Mouse (Mus musculus) liver, embryonic 11.5 days (tissue): ENCODE measurements around the gene Frmd4a. TPM values are rescaled to one million over a fixed set of nuclear protein-coding genes. Genes with fewer than 3 reads are reported as not detected.

ENCODE experiments used
- ATAC-seq: fragments of 200-750 bp; cut with Nextera tagmentation; replicated peaks from 2 replicates; pipeline ENCODE4 v1.8.0; 2017; ENCODE audit warnings: moderate number of reproducible peaks, mild to moderate bottlenecking, moderate TSS enrichment, moderate library complexity; ENCODE audit not compliant: low FRiP score
- DNase-seq: peaks from one replicate; pipeline ENCODE4 v3.0.0-alpha.2; 2017; ENCODE audit warnings: low spot score
- H3K27ac ChIP-seq: fragments of 300-500 bp; sonication (generic); 2 replicates; pipeline ENCODE4 v1.5.1; 2014; ENCODE audit warnings: mild to moderate bottlenecking, low read depth, low read length, control low read depth
- H3K27me3 ChIP-seq: fragments of 300-500 bp; sonication (generic); replicated peaks from 2 replicates; pipeline ENCODE4 v1.6.1; 2014; ENCODE audit warnings: low read length, mixed read lengths; ENCODE audit not compliant: control insufficient read depth, insufficient read depth
- H3K36me3 ChIP-seq: fragments of 300-500 bp; sonication (generic); 2 replicates; pipeline ENCODE4 v1.6.1; 2014; ENCODE audit warnings: mild to moderate bottlenecking, low read length, moderate library complexity, mixed read lengths; ENCODE audit not compliant: control insufficient read depth, insufficient read depth
- H3K4me1 ChIP-seq: fragments of 300-500 bp; sonication (generic); replicated peaks from 2 replicates; pipeline ENCODE4 v1.6.1; 2014; ENCODE audit warnings: low read length, mixed read lengths; ENCODE audit not compliant: control insufficient read depth, insufficient read depth
- H3K4me2 ChIP-seq: fragments of 300-500 bp; sonication (generic); 2 replicates; pipeline ENCODE4 v1.6.1; 2014; ENCODE audit warnings: mild to moderate bottlenecking, control low read depth, moderate library complexity
- H3K4me3 ChIP-seq: fragments of 300-500 bp; sonication (generic); 2 replicates; pipeline ENCODE4 v1.5.1; 2014; ENCODE audit warnings: low read depth, low read length, control low read depth
- H3K9ac ChIP-seq: fragments of 300-500 bp; sonication (generic); 2 replicates; pipeline ENCODE4 v1.6.1; 2014; ENCODE audit warnings: low read depth, low read length, control low read depth
- H3K9me3 ChIP-seq: fragments of 300-500 bp; sonication (generic); 2 replicates; pipeline ENCODE4 v1.6.1; 2016; ENCODE audit warnings: low read length, inconsistent platforms, mixed read lengths; ENCODE audit not compliant: control insufficient read depth
- WGBS: fragments of 180-500 bp; shearing (Covaris S2); extraction: QIAGEN DNeasy Blood & Tissue Kit; methylation state at CpG from one replicate; pipeline ENCODE4 v1.1.7; 2014; 5-methylcytosine and 5-hydroxymethylcytosine counted together
- polyA plus RNA-seq: library from polyadenylated mRNA; unstranded; fragments of >200 nt; fragmentation: Nextera tagmentation; extraction: Ambion mirVana; gene quantifications from 2 replicates; pipeline ENCODE4 v1.2.1, GENCODE M21; 2014

Frmd4a gene
- polyA plus RNA-seq, 1 experiment from 2014 or later: 18.6 TPM

DNA sequence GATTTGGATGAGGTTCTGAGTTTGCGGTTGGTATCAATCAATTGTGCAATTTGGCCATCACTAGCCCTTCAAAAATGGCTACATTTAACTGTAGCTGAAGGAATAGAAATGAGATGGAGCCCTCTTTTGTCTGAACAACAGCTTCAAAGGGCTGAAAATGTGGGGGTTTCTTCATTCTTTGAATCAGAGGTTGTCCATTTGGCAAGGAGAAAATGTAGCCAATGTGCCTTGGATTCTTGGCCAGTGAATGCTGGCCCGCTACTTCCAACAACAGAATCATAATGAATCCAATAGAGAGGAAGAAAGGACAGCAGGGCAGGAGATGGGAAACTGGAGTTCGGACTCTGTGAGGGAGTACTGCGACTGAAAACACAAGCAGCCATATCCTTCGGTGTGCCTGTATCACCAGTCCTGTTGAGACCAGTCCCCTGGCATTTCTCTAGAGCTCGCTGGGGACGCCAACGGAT is 19.2 kb downstream of the Frmd4a start:
- Histone ChIP-seq H3K36me3 (no peaks in the 10 kb centered on the region), H3K9ac (no peak overlapping the region), H3K9me3 (no peaks in the 10 kb centered on the region), H3K4me2 (no peak overlapping the region), H3K4me3 (no peak overlapping the region), H3K27me3 (no peaks in the 10 kb centered on the region), H3K4me1 (no peaks in the 10 kb centered on the region), H3K27ac (no peak overlapping the region)
- 88% methylated on average over 8 of the region's 8 CpGs for WGBS
- DNase-seq: no peak
- no peak for ATAC-seq

DNA sequence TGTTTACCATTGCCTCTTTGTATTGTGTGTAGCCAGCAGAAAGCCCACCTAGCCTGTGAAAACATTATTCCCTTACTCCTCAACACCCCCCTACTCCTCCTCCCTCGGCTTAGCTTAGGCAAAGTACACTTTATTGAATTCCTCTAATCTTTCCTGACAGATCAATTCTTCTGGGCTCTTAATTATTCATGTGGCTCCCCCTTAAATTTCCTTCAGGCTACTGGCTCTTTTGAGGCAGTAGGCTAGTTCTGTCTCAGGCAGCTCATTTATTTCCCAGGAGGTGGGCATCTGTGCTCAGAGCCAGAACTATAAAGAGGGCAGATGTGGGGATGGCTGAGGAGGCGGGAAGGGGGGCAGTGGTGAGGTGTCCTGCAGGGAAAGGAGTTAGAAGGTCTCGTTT is 24.5 kb downstream of the Frmd4a start:
- ATAC-seq (no peak), DNase-seq (no peak)
- H3K27ac ChIP-seq: no peak overlapping the region
- no peaks in the 10 kb centered on the region for H3K9me3 ChIP-seq
- H3K4me3 ChIP-seq: no peak overlapping the region
- H3K27me3 ChIP-seq: no peaks in the 10 kb centered on the region; the same call in 1 of the 2 replicates
- H3K4me2 ChIP-seq: no peak overlapping the region
- no peaks in the 10 kb centered on the region for H3K4me1 ChIP-seq
- WGBS: 45% methylated on average over 3 of the region's 3 CpGs
- no peaks in the 10 kb centered on the region for H3K36me3 ChIP-seq
- H3K9ac ChIP-seq: no peak overlapping the region

DNA sequence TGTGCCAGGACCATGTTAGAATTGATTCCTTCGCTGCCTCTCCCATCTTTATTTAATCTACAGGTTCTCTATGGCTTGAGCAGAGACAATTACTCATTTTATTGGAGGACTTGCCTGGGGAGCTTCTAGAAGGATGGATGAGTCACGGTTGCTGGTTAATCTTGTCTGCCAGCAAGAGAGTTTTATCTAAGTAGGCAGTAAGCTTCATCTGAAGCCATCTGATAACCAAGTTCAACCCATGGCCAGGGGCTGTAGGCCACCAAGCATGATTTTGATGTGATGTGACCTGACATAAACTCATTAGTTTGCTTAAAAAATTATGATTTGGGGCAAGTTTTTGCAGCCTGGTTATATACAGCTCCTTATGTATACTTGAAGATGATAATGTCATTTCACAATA is 38.0 kb downstream of the Frmd4a start:
- Histone ChIP-seq H3K36me3 (no peaks in the 10 kb centered on the region), H3K4me1 (no peaks in the 10 kb centered on the region), H3K9ac (no peak overlapping the region), H3K4me2 (no peak overlapping the region), H3K4me3 (no peak overlapping the region), H3K27ac (no peak overlapping the region), H3K27me3 (no peaks in the 10 kb centered on the region), H3K9me3 (no peaks in the 10 kb centered on the region)
- ATAC-seq (no peak), DNase-seq (no peak)
- 45% methylated on average over 2 of the region's 2 CpGs for WGBS

DNA sequence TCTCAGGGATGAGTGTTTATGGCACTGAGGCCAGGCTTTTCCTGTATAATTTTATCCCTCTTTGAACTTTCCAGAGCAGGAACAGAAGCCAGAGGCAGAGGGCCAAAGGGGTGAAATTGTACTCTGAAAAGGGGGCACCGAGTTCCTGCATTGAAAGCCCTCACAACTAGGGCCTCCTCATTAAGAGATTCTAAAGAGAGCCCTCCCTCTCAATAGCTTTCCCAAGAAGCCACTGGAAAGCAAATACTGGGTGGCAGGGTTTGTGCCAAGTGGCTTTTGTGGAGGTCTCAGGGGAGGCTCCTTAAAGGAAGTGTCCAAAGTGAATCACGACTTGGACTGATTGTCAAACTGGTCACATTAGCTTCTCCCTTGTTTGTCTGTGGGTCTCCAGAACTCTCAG is 43.2 kb downstream of the Frmd4a start:
- Histone ChIP-seq H3K36me3 (no peaks in the 10 kb centered on the region), H3K9me3 (no peaks in the 10 kb centered on the region), H3K4me1 (no peaks in the 10 kb centered on the region), H3K27ac (no peak overlapping the region), H3K4me2 (no peak overlapping the region), H3K27me3 (no peaks in the 10 kb centered on the region), H3K4me3 (no peak overlapping the region), H3K9ac (no peak overlapping the region)
- ATAC-seq: no peak
- DNase-seq: no peak
- 66% methylated on average over 2 of the region's 2 CpGs for WGBS

DNA sequence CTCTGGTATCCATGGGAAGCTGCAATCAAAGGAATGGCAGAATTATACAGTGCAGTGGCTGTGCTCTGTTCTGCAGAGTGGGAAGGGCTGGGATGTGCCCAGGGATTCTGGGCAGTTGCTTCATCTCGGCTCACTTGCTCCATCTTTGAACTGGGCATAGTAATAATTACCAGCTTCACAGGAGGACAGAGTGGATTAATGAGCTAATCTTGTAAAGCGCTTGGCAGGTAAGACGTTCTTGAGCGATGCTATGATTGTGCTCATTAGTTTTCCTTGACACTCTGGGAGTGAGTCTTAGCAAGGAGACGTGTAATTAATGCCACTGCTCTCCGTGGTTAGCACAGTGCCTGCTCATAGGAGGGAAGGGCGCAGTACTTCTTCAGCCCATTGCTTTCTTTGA is 54.3 kb downstream of the Frmd4a start:
- DNase-seq: no peak

DNA sequence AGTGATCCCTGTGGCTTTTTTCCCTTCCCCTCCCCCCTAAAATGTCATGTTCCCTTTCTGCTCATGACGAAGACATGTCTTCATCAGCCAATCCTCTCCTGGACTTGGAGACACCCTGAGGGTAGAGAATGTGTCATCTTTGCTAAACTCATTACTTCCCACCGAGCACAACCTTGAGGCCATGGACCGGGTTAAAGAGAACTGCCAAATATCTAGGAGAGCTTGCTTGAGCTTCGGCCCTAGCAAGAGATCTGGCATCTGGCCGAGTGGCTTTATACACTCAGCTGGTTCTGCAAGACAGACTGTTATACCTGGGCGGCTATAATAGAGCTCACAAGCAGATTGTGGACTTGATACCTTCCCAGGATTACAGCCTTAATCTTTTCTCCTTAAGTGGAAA is 66.4 kb downstream of the Frmd4a start:
- H3K27me3 ChIP-seq: no peaks in the 10 kb centered on the region
- no peak overlapping the region for H3K9ac ChIP-seq
- H3K4me2 ChIP-seq: no peak overlapping the region
- DNase-seq: no peak
- 78% methylated on average over 6 of the region's 6 CpGs for WGBS
- no peaks in the 10 kb centered on the region for H3K9me3 ChIP-seq
- ATAC-seq: no peak
- no peaks in the 10 kb centered on the region for H3K4me1 ChIP-seq
- no peak overlapping the region for H3K4me3 ChIP-seq
- no peak overlapping the region for H3K27ac ChIP-seq
- H3K36me3 ChIP-seq: no peaks in the 10 kb centered on the region

More for the DNA sequence above, 54.3 kb downstream of the Frmd4a start:
- 66% methylated on average over 7 of the region's 7 CpGs for WGBS
- Histone ChIP-seq H3K9ac (no peak overlapping the region), H3K4me3 (no peak overlapping the region), H3K36me3 (no peaks in the 10 kb centered on the region), H3K27me3 (no peaks in the 10 kb centered on the region), H3K4me2 (no peak overlapping the region), H3K4me1 (no peaks in the 10 kb centered on the region), H3K9me3 (no peaks in the 10 kb centered on the region), H3K27ac (no peak overlapping the region)
- no peak for ATAC-seq

DNA sequence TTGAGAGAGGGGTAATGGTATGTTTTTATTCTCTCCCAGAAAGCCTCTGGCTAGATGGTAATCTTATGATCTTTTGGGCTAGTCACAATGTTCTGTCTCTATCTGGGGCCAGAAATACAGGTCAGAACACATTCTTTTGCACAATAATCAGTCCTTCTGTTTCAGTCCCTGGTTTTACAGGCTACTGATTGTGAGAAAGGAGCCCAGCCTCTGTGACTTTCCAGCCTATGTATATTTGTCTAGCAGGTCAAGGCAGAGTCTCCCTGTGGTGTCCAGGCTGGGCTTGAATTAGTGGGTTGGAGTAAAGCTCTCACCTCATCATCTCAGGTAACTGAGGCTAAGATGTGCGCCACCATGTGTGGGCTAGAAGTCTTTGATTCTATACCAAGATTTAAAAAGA is 80.1 kb downstream of the Frmd4a start:
- Histone ChIP-seq H3K9ac (no peak overlapping the region), H3K36me3 (no peaks in the 10 kb centered on the region), H3K27me3 (no peaks in the 10 kb centered on the region), H3K4me2 (no peak overlapping the region), H3K9me3 (no peaks in the 10 kb centered on the region), H3K27ac (no peak overlapping the region), H3K4me1 (no peaks in the 10 kb centered on the region), H3K4me3 (no peak overlapping the region)
- 79% methylated on average over 1 of the region's 1 CpGs for WGBS
- no peak for ATAC-seq
- no peak for DNase-seq

DNA sequence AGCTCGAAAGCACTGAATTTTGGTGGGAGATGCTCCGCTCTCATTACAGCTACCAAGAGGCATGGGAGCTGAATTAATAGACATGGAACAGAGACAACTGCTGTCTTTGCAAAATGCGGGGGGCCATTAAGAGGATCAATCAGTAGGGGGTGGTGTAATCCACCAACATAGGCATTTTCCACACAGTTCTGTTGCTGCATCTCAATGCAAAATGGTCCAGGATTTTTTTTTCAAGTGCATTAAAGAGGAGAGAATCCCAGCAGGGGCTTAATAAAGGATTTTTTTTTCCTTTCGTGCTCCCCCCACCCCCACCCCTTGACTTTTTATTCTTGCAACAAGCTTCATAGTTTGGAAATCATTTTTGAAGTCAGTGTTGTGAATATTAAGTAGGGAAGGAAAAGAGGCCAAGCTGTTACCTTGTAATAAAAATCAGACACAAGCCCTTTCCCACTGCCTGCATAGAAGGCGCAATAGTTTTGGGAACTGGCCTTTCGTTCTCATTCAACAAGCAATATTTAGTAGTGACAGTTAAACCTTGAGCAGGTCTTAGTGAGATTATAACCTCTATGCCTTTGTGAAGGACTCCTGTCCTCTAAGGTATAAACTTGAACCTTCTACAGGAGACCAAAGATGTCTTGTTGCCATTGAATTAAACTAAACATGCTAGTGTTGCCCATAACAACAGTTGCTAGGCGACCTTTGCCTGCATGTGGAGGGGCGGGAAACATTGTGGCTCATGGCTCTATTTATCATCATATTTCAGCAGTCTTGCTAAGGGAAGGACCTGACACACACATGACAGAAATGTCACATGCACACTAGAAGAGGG is 81.6 kb downstream of the Frmd4a start:
- ATAC-seq: no peak
- Histone ChIP-seq H3K9me3 (no peaks in the 10 kb centered on the region), H3K9ac (no peak overlapping the region), H3K4me2 (no peak overlapping the region), H3K27ac (no peak overlapping the region), H3K27me3 (no peaks in the 10 kb centered on the region), H3K36me3 (no peaks in the 10 kb centered on the region), H3K4me1 (no peaks in the 10 kb centered on the region), H3K4me3 (no peak overlapping the region)
- DNase-seq: no peak
- WGBS: 75% methylated on average over 8 of the region's 8 CpGs

DNA sequence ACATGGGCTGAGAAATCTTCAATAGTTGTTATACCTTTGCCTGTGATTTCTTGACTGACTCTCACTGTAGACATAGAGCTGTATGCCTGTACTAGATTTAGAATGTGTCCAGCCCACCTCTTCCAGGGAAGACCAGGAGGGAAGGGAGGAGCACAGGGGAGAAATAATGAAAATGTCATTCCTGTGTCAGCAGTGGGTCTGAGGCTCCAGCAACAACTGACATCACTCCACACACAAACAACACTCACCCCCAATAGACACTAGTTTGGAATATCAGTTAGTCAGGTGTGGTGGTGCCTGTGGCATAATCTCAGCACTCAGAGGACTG is 82.2 kb downstream of the Frmd4a start:
- H3K4me3 ChIP-seq: no peak overlapping the region

More for the DNA sequence above, 82.2 kb downstream of the Frmd4a start:
- Histone ChIP-seq H3K36me3 (no peaks in the 10 kb centered on the region), H3K4me1 (no peaks in the 10 kb centered on the region), H3K4me2 (no peak overlapping the region), H3K27ac (no peak overlapping the region), H3K27me3 (no peaks in the 10 kb centered on the region), H3K9me3 (no peaks in the 10 kb centered on the region), H3K9ac (no peak overlapping the region)
- ATAC-seq (no peak), DNase-seq (no peak)
